Mouse (Mus musculus): ENCODE results near the gene Lyg2. TPM values are rescaled to one million over a fixed set of nuclear protein-coding genes. Genes with fewer than 3 reads are reported as not detected.

The Lyg2 gene
- total RNA-seq (2021) = not detected
- long read RNA-seq, experiment 1 = 0 reads
- long read RNA-seq, experiment 2 = 0 reads

GRCm38 (mm10) chr1:37916393-37916792, at the start of gene Lyg2:
Gene Lyg2, minus strand, starts transcription at chr1:37916493.
- no peak for DNase-seq

GRCm38 (mm10) chr1:37965571-37965970, 49.3 kb upstream of the Lyg2 start:
- DNase-seq = no peak

- DNase-seq = no peak
Measured at GRCm38 (mm10) chr1:37959486-37959885, 43.2 kb upstream of the Lyg2 start.

DNA sequence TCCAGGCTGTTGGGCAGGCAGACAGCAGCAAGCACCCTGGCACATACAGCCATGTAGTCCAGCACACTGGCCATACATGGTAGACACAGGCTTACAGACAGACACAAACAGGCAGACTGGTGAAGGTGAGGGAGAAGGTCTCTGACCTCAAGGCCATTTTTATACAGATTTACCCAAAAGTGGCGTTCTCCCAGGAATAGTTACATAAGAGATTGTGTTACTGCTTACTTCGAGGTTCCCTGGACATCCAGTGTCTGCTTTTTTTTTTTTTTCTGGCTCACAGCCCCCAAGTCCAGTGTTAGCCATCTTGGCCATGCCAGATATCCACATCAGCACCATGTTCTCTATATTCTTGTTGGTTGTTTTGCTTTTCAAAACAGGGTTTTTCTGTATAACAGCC, 42.2 kb upstream of the Lyg2 start:
- DNase-seq = no peak

DNA sequence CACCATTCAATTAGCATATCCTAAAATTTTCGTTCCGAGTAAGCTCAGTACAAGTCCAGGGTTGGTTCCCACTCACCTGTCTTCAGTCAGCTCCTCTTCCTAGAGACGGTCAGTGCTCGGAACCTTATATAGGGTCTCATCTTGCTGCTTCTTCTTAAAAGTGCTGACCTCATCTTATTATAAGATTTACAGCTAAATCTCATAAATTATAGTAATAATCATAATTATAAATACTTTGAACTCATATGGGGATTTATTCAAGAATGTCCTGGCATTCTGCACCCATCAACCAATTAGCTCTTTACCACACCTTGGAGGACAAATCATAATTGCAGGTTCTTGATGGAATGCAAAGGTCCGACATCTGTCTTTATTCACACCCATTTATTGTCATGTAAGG, 41.4 kb upstream of the Lyg2 start, which contains the start of gene Lyg1:
Gene Lyg1, minus strand, starts transcription at position 101 of the 400 bp plus-strand sequence.
- no peak for DNase-seq

GRCm38 (mm10) chr1:37956690-37957431, 40.6 kb upstream of the Lyg2 start:
- no peak for DNase-seq

DNA sequence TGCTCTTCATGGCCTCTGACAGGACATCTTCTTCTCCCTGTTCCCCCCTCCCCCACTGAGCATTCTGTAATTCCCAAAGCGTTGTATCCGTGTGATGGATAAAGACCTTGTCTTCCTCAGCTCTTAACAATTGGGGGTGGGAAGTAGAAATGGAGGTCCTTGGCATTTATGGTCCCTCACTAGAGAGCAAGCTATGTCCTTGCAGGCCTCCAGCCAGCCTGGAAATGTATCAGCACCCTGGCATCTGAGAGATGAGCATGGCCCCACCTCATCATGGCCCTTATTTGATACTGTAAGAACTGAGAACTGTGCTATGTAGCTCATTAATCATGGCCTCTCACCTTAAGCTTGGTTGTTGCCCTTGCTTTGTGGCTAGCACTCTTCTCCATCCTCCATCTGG, 39.0 kb upstream of the Lyg2 start:
- no peak for DNase-seq

DNA sequence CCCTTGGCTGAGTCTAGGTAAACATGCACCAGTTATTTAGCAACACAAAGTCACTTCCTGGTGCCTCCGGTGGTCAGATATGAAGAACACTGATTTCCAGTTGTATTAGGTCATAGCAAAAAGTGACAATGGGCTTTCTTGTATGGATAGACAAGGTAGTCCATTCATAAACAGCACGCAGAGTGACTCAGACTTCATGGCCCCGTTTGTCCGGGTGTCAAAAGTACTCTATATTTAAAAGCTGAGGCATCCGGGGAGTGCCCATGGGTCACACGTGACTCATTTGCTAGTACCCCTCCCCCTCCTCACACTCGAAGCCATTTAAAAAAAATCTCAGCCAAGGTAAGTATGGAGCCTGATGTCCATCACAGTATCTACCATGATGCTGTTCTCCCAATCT, 38.5 kb upstream of the Lyg2 start:
- no peak for DNase-seq

- DNase-seq = no peak
Measured at GRCm38 (mm10) chr1:37948906-37949305, 32.6 kb upstream of the Lyg2 start.

- no peak for DNase-seq
Measured at GRCm38 (mm10) chr1:37931806-37932205, 15.5 kb upstream of the Lyg2 start.

DNA sequence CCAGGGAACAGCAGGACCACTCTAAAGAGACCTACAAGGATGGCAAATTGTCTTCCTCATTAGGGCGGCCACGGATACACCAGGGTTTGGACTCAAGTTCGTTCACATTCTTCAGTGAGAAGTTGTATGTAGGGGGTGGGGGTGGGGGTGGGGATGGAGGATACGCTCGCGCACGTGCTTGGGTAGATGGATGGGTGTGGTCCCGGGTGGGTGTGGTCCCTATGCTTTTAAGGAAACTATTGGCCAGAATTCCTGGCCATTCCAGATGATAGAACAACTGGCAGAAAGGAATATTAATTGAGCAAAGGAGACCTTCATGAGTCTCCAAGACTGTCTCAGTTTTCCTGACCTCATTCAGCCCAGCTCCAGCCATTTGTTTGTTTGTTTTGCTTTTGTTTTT, 9.7 kb upstream of the Lyg2 start:
- DNase-seq = no peak

DNA sequence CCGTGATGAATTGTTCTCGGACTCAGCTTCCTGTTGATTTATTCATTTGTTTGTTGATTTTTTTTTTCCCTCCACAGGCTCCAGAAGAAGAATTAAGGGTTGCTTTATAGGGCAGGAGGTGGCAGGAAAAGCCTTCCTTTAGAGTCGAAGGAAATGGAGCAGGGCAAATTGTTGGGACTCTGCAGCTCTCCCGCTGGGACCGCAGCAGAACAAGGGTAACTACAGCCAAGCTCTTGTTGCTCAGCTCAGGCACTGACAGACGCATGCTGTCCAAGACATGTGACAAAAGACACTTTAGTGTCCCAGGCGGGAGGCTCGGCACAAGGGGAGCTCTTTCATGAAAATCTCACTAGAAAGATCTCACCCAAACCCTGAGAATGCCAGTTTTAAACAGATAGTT, 6.2 kb upstream of the Lyg2 start:
- peak; percentile 5 to 11 for DNase-seq

- no peak for DNase-seq
Measured at GRCm38 (mm10) chr1:37918096-37918495, 1.8 kb upstream of the Lyg2 start.

GRCm38 (mm10) chr1:37917666-37918065, 1.4 kb upstream of the Lyg2 start:
- no peak for DNase-seq

- no peak for DNase-seq
Measured at GRCm38 (mm10) chr1:37912751-37913150, 3.5 kb downstream of the Lyg2 start.

- peak; percentile 12 to 20 for DNase-seq
Measured at GRCm38 (mm10) chr1:37903178-37903577, 13.1 kb downstream of the Lyg2 start.

DNA sequence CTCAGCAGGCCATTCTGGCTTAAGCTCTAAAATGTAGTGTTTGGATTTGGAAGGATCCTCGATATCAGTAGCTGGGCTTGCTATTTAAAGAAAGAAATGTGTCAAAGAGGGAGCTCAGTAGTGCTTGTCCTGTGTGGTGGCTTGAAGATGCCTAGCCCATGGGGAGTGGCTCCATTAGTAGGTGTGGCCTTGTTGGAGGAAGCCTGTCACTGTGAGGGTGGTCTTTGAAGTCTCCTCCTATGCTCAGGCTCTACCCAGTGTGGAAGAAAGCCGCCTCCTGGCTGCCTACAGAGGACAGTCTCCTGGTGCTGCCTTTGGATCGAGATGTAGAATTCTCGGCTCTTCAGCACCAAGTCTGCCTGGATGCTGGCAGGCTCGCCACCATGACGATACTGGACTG, 16.0 kb downstream of the Lyg2 start:
- DNase-seq = peak in 1 of 2 experiments; percentile 16

- DNase-seq = no peak
Measured at GRCm38 (mm10) chr1:37899816-37900215, 16.5 kb downstream of the Lyg2 start.

DNA sequence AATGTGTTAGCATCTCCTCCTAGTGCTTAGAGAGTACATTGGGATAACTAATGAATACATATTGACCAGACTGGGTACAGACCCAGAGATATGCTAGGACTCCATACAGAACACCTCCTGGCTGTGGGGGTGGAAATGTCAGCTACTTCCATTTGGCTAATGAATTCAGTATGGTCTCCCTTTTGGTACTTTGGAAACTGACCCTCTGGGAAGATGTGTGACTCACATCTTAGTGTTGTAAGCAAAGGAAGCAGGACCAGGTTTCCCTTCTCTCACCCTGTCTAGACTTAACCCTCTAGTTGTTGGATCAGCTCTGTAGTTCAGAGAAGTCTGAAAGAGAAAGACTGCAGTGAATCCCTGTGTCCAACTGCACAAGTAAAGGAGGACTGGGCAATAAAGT, 21.7 kb downstream of the Lyg2 start:
- DNase-seq = no peak

GRCm38 (mm10) chr1:37891400-37891799, 24.9 kb downstream of the Lyg2 start:
- no peak for DNase-seq

DNA sequence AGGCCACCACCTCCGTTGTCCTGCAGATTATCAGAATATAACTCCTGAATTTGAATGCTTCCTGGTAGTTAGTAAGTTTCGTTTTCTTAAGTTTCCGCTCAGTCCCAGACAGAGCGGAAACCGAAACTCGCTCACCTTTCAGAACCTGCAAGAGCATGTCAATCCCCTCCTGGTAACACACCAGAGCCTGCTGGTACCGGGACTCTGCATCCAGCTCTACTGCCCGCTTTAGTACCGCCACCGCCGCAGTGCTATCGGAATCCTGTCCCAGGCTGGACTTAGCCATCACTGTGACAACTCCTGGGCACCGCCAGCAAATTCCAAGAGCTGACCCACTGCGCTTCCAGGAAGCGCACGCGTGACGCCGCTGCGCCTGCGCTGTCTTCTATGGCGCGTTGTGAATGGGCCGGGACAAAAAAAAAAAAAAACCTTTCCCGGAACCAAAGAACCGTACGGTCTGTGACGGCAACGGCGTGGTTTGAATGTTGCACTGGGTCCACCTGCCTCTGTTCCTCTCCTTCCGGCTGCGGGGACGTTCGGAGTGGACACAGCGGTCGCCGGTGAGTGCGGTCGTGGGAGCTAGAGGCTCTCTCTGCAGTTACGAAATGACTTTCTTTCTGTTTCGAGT, 26.2 kb downstream of the Lyg2 start, which contains the start of the genes Mitd1 and Mrpl30:
Gene Mitd1, minus strand, starts transcription at position 387 of the 628 bp plus-strand sequence.
Gene Mrpl30, plus strand, starts transcription at position 453 of the 628 bp plus-strand sequence.
- peak; percentile 93 to 95 for DNase-seq

GRCm38 (mm10) chr1:37889206-37889605, 27.1 kb downstream of the Lyg2 start:
- DNase-seq = no peak

GRCm38 (mm10) chr1:37884451-37884850, 31.8 kb downstream of the Lyg2 start:
- DNase-seq = no peak

GRCm38 (mm10) chr1:37883411-37883810, 32.9 kb downstream of the Lyg2 start:
- DNase-seq = no peak

Data from heart, adult 18-20 months (tissue).